Mouse (Mus musculus) forebrain, postnatal 0 days (tissue): ENCODE measurements at regions not wholly inside any gene's neighbourhood (a gene's known extent, or its start where the extent isn't known, plus 50 kb on each side); places are given as distances from the start of the nearest gene placed in this dataset.

Source experiments
- ATAC-seq: fragments of 200-750 bp; cut with Nextera tagmentation; 2 replicates; pipeline ENCODE4 v1.8.0; 2017; ENCODE audit warnings: mild to moderate bottlenecking, moderate library complexity
- DNase-seq: peaks from one replicate; pipeline ENCODE4 v3.0.0-alpha.2; 2015
- H3K27ac ChIP-seq: fragments of 300-500 bp; sonication (generic); 2 replicates; pipeline ENCODE4 v1.5.1; 2014; ENCODE audit warnings: low read depth, mild to moderate bottlenecking, antibody characterized with exemption, low read length, moderate library complexity, mixed read lengths
- H3K27me3 ChIP-seq: fragments of 300-500 bp; sonication (generic); 2 replicates; pipeline ENCODE4 v1.6.1; 2014; ENCODE audit warnings: mild to moderate bottlenecking, low read length, mixed read lengths; ENCODE audit not compliant: insufficient read depth
- H3K36me3 ChIP-seq: fragments of 300-500 bp; sonication (generic); 2 replicates; pipeline ENCODE4 v1.6.1; 2014; ENCODE audit warnings: mild to moderate bottlenecking, moderate library complexity; ENCODE audit not compliant: insufficient read depth
- H3K4me1 ChIP-seq: fragments of 300-500 bp; sonication (generic); 2 replicates; pipeline ENCODE4 v1.6.1; 2014; ENCODE audit warnings: antibody characterized with exemption; ENCODE audit not compliant: insufficient read depth
- H3K4me2 ChIP-seq: fragments of 300-500 bp; sonication (generic); 2 replicates; pipeline ENCODE4 v1.6.1; 2014; ENCODE audit warnings: low read depth, mild to moderate bottlenecking, moderate library complexity
- H3K4me3 ChIP-seq: fragments of 300-500 bp; sonication (generic); 2 replicates; pipeline ENCODE4 v1.5.1; 2014; ENCODE audit warnings: low read depth, low read length, mixed read lengths
- H3K9ac ChIP-seq: fragments of 300-500 bp; sonication (generic); 2 replicates; pipeline ENCODE4 v1.6.1; 2014; ENCODE audit warnings: mild to moderate bottlenecking
- H3K9me3 ChIP-seq: fragments of 300-500 bp; sonication (generic); 2 replicates; pipeline ENCODE4 v1.6.1; 2016; ENCODE audit warnings: low read length
- CTCF ChIP-seq: sonication (generic); IDR thresholded peaks from 2 replicates; pipeline ENCODE4 v1.5.1; 2016; ENCODE audit warnings: antibody characterized with exemption, control low read depth, low read depth
- WGBS: fragments of 180-500 bp; shearing (Covaris S2); extraction: QIAGEN DNeasy Blood & Tissue Kit; methylation state at CpG from one replicate; pipeline ENCODE4 v1.1.7; 2014; 5-methylcytosine and 5-hydroxymethylcytosine counted together

DNA sequence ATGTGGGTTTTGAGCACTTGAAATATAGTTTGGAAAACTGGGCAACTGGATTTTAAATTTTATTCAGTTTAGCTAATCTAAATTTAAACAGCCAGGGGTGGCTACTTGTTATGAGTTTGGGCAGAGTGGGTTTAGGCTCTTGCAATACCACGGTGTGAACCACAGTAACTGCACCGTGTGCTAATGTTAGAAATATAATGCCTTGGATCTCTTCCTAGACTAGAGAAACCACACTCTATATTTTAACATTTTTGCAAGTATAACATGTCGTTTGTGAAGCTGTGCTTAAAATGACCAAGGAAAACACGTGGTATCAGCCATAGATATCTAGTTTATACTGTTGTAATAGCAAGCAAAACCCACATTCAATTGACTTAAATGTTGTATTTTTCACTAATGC is 245.9 kb upstream of the Lcorl start:
- Histone ChIP-seq H3K4me2 (no peak overlapping the region), H3K9me3 (no peaks in the 10 kb centered on the region), H3K9ac (no peak overlapping the region), H3K4me1 (no peaks in the 10 kb centered on the region), H3K27ac (no peak overlapping the region), H3K36me3 (no peaks in the 10 kb centered on the region), H3K27me3 (no peaks in the 10 kb centered on the region), H3K4me3 (no peak overlapping the region)
- no peak for TF ChIP-seq CTCF
- ATAC-seq (no peak), DNase-seq (no peak)
- 78% methylated on average over 4 of the region's 4 CpGs for WGBS

DNA sequence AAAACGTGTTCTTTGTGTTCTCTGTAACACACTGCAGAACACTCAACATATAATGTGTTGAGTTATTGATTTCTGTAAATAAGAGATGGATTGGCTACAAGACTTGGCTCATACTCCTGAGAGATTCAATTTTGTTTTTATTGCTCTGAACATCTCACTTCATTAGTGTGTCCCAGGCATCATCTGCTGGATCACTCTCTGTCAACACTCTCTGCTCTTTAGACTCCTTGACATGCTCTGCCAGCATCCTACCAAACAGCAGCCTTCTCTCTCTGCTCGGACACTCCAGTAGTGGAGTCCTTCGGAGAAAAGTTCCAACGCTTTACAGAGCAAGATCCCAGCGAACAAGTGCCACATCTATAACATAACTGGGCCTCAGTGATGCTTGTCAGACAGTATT is 235.1 kb upstream of the Lcorl start:
- Histone ChIP-seq H3K4me1 (no peaks in the 10 kb centered on the region), H3K9ac (no peak overlapping the region), H3K36me3 (no peaks in the 10 kb centered on the region), H3K27ac (no peak overlapping the region), H3K9me3 (no peaks in the 10 kb centered on the region), H3K27me3 (no peaks in the 10 kb centered on the region), H3K4me2 (no peak overlapping the region), H3K4me3 (no peak overlapping the region)
- no peak for TF ChIP-seq CTCF
- ATAC-seq, result no peak
- DNase-seq, result no peak
- 89% methylated on average over 5 of the region's 5 CpGs for WGBS

- Histone ChIP-seq H3K9me3 (no peaks in the 10 kb centered on the region), H3K27me3 (no peaks in the 10 kb centered on the region), H3K36me3 (no peaks in the 10 kb centered on the region), H3K4me3 (no peak overlapping the region), H3K9ac (no peak overlapping the region), H3K4me1 (no peaks in the 10 kb centered on the region), H3K27ac (no peak overlapping the region), H3K4me2 (no peak overlapping the region)
- no peak for ATAC-seq
- no peak for TF ChIP-seq CTCF
- no peak for DNase-seq
- 97% methylated on average over 1 of the region's 1 CpGs for WGBS
These were observed 229.5 kb upstream of the Lcorl start for GRCm38 (mm10) chr5:46086885-46087284.

- H3K4me1 ChIP-seq, result no peaks in the 10 kb centered on the region
- TF ChIP-seq CTCF, result no peak
- H3K4me3 ChIP-seq, result no peak overlapping the region
- H3K9ac ChIP-seq, result no peak overlapping the region
- no peak overlapping the region for H3K27ac ChIP-seq
- DNase-seq (no peak), ATAC-seq (no peak)
- no peaks in the 10 kb centered on the region for H3K27me3 ChIP-seq
- 86% methylated on average over 2 of the region's 2 CpGs for WGBS
- no peaks in the 10 kb centered on the region for H3K9me3 ChIP-seq
- H3K4me2 ChIP-seq, result no peak overlapping the region
- no peaks in the 10 kb centered on the region for H3K36me3 ChIP-seq
These were observed 225.9 kb upstream of the Lcorl start for GRCm38 (mm10) chr5:46083293-46083692.

- Histone ChIP-seq H3K27ac (no peak overlapping the region), H3K4me3 (no peak overlapping the region), H3K27me3 (no peaks in the 10 kb centered on the region), H3K4me1 (no peaks in the 10 kb centered on the region), H3K36me3 (no peaks in the 10 kb centered on the region), H3K9me3 (no peaks in the 10 kb centered on the region), H3K9ac (no peak overlapping the region), H3K4me2 (no peak overlapping the region)
- WGBS, result 95% methylated on average over 1 of the region's 1 CpGs
- no peak for TF ChIP-seq CTCF
- DNase-seq (no peak), ATAC-seq (no peak)
These were observed 216.3 kb upstream of the Lcorl start for GRCm38 (mm10) chr5:46073744-46074143.

- ATAC-seq, result no peak; the same call in 1 of the 2 replicates
- no peaks in the 10 kb centered on the region for H3K36me3 ChIP-seq
- H3K27ac ChIP-seq, result no peak overlapping the region
- no peaks in the 10 kb centered on the region for H3K27me3 ChIP-seq
- no peak for DNase-seq
- no peaks in the 10 kb centered on the region for H3K9me3 ChIP-seq
- TF ChIP-seq CTCF, result no peak
- no peak overlapping the region for H3K4me2 ChIP-seq
- 43% methylated on average over 4 of the region's 4 CpGs for WGBS
- H3K4me1 ChIP-seq, result no peaks in the 10 kb centered on the region
- H3K4me3 ChIP-seq, result no peak overlapping the region
- no peak overlapping the region for H3K9ac ChIP-seq
These were observed 215.7 kb upstream of the Lcorl start for GRCm38 (mm10) chr5:46073136-46073535.

GRCm38 (mm10) chr5:46059910-46060309 is 202.5 kb upstream of the Lcorl start:
- Histone ChIP-seq H3K27ac (no peak overlapping the region), H3K36me3 (no peaks in the 10 kb centered on the region), H3K4me3 (no peak overlapping the region), H3K9ac (no peak overlapping the region), H3K4me2 (no peak overlapping the region), H3K9me3 (no peaks in the 10 kb centered on the region), H3K4me1 (no peaks in the 10 kb centered on the region), H3K27me3 (no peaks in the 10 kb centered on the region)
- ATAC-seq, result no peak
- TF ChIP-seq CTCF, result no peak
- no peak for DNase-seq
- 84% methylated on average over 3 of the region's 3 CpGs for WGBS

DNA sequence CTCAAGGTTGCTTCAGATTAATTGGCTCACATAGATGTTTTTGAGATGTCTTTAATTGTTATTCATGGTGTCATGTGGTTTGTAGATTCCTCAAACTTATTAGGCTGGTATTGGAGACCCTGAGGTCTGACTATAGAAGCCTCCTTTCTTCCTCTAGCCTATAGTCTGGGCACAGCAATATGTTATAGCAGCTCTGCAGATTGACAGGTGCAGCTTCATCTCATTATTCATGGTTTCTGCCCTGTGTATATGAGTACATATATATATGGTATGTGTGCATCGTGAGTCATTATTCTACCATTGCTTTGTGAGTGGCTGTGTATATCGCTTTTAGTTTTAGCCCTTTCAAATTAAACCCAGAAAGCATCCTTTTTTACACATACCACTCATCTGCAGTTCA is 197.4 kb upstream of the Lcorl start:
- no peak overlapping the region for H3K4me2 ChIP-seq
- H3K27ac ChIP-seq, result no peak overlapping the region
- no peaks in the 10 kb centered on the region for H3K4me1 ChIP-seq
- TF ChIP-seq CTCF, result no peak
- no peaks in the 10 kb centered on the region for H3K9me3 ChIP-seq
- H3K36me3 ChIP-seq, result no peaks in the 10 kb centered on the region
- WGBS, result 91% methylated on average over 2 of the region's 2 CpGs
- no peak for ATAC-seq
- H3K9ac ChIP-seq, result no peak overlapping the region
- no peak for DNase-seq
- no peaks in the 10 kb centered on the region for H3K27me3 ChIP-seq
- H3K4me3 ChIP-seq, result no peak overlapping the region
